Mouse (Mus musculus): ENCODE measurements around the gene Ergic2.

Gene Ergic2

DNA sequence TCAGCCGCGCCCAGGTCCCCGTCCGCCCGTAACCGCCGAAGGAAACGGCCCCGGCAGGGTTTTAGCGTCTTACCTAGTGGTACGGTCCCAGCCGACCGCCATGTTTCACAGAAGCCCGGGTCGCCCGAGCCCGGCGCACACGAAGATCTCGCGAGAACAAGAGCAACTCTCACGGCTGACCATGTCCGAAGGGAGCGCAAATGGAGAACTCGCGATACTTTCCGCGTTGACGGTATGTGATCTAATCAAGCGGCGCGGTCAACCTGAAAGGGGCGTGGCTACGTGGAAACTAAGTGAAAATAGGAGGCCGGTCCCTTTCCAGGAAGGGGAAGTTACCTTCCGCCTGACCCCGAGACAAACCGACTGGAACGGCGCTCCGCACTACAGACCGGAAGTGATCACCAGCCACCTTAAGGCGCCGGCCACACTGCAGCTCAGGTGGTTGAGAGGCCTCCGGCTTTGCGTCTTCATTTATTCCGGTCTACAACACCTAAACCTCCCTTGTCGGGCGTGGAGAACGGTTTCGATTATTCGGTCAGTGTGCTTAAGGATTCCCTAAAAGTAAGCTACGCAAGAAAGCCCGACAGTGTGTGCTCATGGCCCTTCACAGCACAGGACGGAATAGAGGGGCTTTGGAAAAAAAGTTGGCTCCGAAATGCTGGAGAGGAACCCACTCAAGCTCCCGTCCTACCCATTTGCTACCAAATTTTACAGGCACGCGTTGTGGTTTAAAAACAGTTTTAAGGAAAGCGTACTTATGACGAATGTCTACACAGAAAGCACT is at the start of gene Ergic2:
Gene Ergic2 (minus strand): TSS at position 478 of the 784 bp plus-strand sequence.
- DNase-seq (ENCODE audit: low spot score in 2 of 2), result peak; percentile 98

DNA sequence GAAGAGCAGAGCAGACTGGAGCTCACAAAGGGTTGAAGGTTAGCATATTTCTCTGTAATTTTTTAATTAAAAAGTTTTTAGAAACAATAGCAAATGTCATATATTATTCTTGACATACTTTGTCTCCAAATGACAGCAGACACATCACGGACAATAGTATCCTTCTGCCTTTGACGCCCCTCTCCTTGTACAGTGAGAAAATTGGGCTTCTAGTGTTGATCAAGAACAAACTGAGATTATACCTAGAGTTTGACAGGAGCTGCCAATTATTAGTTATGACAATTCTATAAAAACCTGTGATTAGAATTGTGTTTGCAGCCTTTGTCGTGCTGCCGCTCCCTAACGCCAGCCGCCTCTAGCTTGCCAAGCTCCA is 48.5 kb upstream of the Ergic2 start:
- no peak for DNase-seq (ENCODE audit: low spot score in 2 of 2)

- no peak for DNase-seq (ENCODE audit: low spot score in 2 of 2)
These were observed 48.0 kb upstream of the Ergic2 start for GRCm38 (mm10) chr6:148259979-148260728.

GRCm38 (mm10) chr6:148259074-148259473 is 46.9 kb upstream of the Ergic2 start:
- DNase-seq (ENCODE audit: low spot score in 2 of 2), result no peak

- DNase-seq (ENCODE audit: low spot score in 2 of 2), result no peak
These were observed 45.6 kb upstream of the Ergic2 start for GRCm38 (mm10) chr6:148257805-148258204.

DNA sequence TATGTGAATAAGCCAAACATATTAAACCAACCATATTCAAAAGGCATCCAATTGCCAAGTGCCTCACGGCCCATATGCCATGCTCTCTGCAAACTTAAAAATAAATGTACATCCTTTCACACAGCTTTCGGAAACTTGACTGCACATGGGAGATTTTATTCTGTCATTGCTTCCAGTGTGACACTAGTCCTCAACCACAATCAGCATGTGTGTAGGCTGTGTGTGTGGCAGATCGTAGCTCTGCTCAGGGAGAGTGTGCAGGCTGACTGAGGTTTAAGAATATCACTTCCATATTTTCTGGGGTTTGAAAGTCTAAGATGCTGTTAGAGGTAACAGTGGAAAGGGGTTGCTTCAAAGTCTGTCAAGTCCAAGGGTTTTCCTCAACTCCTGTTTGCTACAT is 43.9 kb upstream of the Ergic2 start:
- DNase-seq (ENCODE audit: low spot score in 2 of 2), result no peak

DNA sequence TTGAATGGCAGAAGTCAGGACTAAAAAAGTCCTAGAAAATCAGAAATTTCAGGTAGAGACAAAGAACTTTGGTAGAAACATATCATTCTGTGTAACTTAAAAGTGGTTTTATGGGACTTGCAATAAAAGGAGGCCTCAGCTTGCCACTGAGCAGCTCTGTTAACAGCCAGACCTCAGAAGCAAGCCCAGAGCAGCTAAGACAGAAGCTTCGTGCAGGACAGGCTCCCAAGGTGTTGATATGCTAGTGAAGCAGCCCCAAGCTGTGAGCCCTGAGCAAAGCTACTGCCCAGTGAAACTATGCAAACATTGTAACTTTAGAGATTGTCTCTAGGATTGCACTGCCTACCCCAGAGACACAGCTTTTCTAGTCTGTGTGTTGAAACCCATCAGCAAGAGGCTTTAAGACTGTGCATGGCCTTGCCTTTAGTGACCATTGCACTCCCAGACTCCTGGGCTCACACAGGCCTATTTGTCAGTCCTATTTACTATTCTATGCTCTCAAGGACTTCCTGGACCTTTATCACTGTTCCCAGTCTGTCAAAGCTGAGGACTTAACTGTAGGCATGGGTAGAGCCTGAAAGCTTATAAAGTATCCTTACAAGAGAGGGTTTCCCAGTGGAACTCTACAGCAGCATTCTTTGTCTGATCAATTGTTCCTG is 43.4 kb upstream of the Ergic2 start:
- DNase-seq (ENCODE audit: low spot score in 2 of 2), result no peak

DNA sequence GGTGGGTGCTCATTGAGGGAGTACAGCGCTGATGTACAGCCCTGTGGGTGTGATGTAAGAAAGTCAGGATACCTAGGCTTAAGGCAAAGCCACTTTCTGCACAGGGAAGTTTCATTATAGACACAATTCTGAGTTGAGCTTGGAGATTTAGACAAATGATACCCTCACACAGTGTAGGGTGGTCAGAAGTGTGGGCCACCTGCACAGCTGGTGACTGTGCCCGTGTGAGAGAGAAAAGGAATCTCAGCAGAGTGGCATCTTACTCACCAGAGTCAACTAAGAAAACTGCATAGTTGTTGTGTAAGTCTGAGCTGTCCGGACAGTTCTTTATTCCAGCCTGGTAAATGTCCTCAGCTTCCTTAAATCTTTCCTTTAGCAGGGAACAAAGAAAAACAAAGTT is 37.0 kb upstream of the Ergic2 start:
- DNase-seq (ENCODE audit: low spot score in 2 of 2), result no peak

DNA sequence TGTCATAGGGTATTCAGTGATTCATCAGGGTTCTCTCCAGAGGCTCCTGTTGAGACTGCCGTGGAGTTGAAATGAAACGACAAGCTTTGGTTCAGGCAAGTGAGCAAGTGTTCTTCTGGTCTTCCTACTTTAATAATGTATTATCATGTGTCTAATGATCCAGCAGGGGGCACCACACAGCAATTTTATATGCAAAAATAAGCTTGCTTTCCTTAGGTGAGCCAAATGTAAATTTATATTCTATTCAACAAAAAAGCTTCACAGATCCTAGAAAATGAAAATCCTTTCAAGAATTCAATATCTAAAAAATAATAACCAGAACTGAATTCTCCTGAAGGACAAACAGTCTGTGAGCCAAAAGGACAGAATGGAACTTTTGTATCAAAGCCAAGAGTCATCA is 36.5 kb upstream of the Ergic2 start:
- peak; percentile 12 to 31 for DNase-seq (ENCODE audit: low spot score in 2 of 2)

GRCm38 (mm10) chr6:148246544-148246943 is 34.4 kb upstream of the Ergic2 start:
- no peak for DNase-seq (ENCODE audit: low spot score in 2 of 2)

- DNase-seq (ENCODE audit: low spot score in 2 of 2), result no peak
These were observed 32.7 kb upstream of the Ergic2 start for GRCm38 (mm10) chr6:148244836-148245235.

- no peak for DNase-seq (ENCODE audit: low spot score in 2 of 2)
These were observed 30.1 kb upstream of the Ergic2 start for GRCm38 (mm10) chr6:148242304-148242703.

DNA sequence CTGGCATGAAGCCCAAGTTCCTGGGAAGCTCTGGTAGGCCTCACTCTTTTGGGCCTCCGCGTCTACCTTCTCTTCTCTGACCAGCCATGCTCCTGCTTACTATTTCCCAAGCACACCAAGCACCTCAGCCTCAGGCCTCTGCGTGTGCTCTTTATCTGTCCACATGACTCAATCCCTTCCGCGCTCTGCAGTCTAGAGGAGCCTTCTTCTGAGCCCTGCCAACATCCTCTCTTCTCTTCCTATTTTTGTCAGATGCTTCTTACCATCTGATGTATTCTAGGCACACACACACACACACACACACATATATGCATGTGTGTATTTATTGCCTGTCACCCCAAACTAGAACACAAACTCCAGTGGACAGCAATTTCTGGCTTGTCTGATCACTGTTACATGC is 29.5 kb upstream of the Ergic2 start:
- DNase-seq (ENCODE audit: low spot score in 2 of 2), result no peak

- DNase-seq (ENCODE audit: low spot score in 2 of 2), result no peak
These were observed 27.1 kb upstream of the Ergic2 start for GRCm38 (mm10) chr6:148239311-148239710.

DNA sequence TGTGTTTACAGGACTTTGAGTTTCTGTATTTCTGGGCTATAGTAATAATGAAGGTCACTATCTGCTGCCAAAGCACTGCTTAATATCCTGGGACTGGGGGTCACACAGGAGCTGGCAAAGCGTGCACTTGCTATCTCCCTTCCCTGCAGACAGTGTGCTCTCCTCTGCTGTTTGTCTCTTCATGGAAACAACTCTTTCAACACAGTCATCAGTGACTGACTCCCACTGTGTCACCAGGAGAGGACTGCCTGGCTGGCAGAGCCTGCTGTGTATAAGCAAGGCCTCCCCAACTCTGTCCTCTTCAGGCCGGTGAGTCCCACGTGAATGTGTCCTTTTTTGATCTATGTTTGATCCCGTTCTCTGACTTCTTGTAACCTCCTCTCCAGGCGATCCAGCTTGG is 25.3 kb upstream of the Ergic2 start:
- no peak for DNase-seq (ENCODE audit: low spot score in 2 of 2)

DNA sequence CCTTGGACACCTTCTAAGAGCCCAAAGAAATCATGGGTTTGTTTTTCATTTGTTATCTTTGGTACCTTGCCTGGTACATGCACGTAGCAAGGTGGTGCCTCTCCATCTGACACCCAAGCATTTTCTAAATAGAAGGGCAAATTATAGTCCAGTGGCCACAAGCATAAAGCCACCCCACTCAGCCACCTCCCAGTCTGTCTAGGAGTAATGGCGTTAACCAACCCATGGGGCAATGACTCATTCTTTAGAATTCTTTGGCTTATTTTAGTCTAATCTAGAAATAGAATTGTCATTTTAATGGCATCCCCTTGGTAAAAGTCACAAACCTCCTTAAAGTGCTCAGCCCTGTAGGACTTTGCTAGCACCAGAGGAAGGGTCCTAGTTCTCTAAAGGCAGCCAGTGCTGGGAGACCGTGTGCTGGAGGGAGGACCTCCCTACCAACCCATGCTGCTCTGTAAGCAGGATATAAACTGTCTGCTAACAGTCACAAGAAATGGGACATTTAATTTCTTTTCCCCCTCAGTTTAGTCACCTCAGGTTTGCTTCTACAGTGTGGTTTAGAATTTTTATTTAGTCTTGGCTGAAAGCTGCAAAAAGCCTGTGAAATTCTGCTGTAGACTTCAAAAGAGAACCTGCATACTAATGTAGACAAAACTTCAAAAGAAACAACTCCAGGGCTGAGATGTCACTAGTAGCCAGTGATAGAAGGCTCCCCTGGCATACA is 22.1 kb upstream of the Ergic2 start:
- no peak for DNase-seq (ENCODE audit: low spot score in 2 of 2)

GRCm38 (mm10) chr6:148227542-148227941 is 15.4 kb upstream of the Ergic2 start:
- DNase-seq (ENCODE audit: low spot score in 2 of 2), result no peak

GRCm38 (mm10) chr6:148222686-148223085 is 10.5 kb upstream of the Ergic2 start:
- DNase-seq (ENCODE audit: low spot score in 2 of 2), result no peak

- no peak for DNase-seq (ENCODE audit: low spot score in 2 of 2)
These were observed 6.3 kb upstream of the Ergic2 start for GRCm38 (mm10) chr6:148218235-148219076.

- DNase-seq (ENCODE audit: low spot score in 2 of 2), result no peak
These were observed 4.6 kb upstream of the Ergic2 start for GRCm38 (mm10) chr6:148216752-148217151.

GRCm38 (mm10) chr6:148214765-148215164 is 2.6 kb upstream of the Ergic2 start:
- DNase-seq (ENCODE audit: low spot score in 2 of 2), result peak; percentile 35 to 56
